Mouse (Mus musculus) embryonic facial prominence, embryonic 11.5 days (tissue): Measurements from ENCODE around the gene Nfix. TPM values are rescaled to one million over a fixed set of nuclear protein-coding genes. Genes with fewer than 3 reads are reported as not detected.

Source experiments
- ATAC-seq: fragments of 200-750 bp; cut with Nextera tagmentation; replicated peaks from 2 replicates; pipeline ENCODE4 v1.8.0; 2017; ENCODE audit warnings: low read depth; ENCODE audit not compliant: insufficient number of reproducible peaks, low FRiP score, low TSS enrichment
- DNase-seq: peaks from one replicate; pipeline ENCODE4 v3.0.0-alpha.2; 2015; ENCODE audit warnings: low spot score
- H3K27ac ChIP-seq: fragments of 300-500 bp; sonication (generic); replicated peaks from 2 replicates; pipeline ENCODE4 v1.5.1; 2014; ENCODE audit warnings: mild to moderate bottlenecking, low read depth, low read length, control low read depth
- H3K27me3 ChIP-seq: fragments of 300-500 bp; sonication (generic); 2 replicates; pipeline ENCODE4 v1.6.1; 2014; ENCODE audit warnings: mild to moderate bottlenecking, low read length, moderate library complexity, mixed read lengths; ENCODE audit not compliant: control insufficient read depth, insufficient read depth
- H3K36me3 ChIP-seq: fragments of 300-500 bp; sonication (generic); replicated peaks from 2 replicates; pipeline ENCODE4 v1.6.1; 2014; ENCODE audit warnings: low read depth, mild to moderate bottlenecking, low read length, moderate library complexity, mixed read lengths; ENCODE audit not compliant: control insufficient read depth, insufficient read depth
- H3K4me1 ChIP-seq: fragments of 300-500 bp; sonication (generic); 2 replicates; pipeline ENCODE4 v1.6.1; 2014; ENCODE audit warnings: low read length, mixed read lengths; ENCODE audit not compliant: control insufficient read depth, insufficient read depth
- H3K4me2 ChIP-seq: fragments of 300-500 bp; sonication (generic); 2 replicates; pipeline ENCODE4 v1.6.1; 2014; ENCODE audit warnings: low read depth, mild to moderate bottlenecking, control low read depth, low read length, moderate library complexity
- H3K4me3 ChIP-seq: fragments of 300-500 bp; sonication (generic); 2 replicates; pipeline ENCODE4 v1.5.1; 2014; ENCODE audit warnings: low read depth, low read length, control low read depth
- H3K9ac ChIP-seq: fragments of 300-500 bp; sonication (generic); replicated peaks from 2 replicates; pipeline ENCODE4 v1.6.1; 2014; ENCODE audit warnings: mild to moderate bottlenecking, control low read depth, low read length
- H3K9me3 ChIP-seq: fragments of 300-500 bp; sonication (generic); replicated peaks from 2 replicates; pipeline ENCODE4 v1.6.1; 2016; ENCODE audit warnings: mild to moderate bottlenecking, low read length, inconsistent platforms, mixed read lengths; ENCODE audit not compliant: control insufficient read depth
- WGBS: fragments of 180-500 bp; shearing (Covaris S2); extraction: QIAGEN DNeasy Blood & Tissue Kit; methylation state at CpG from one replicate; pipeline ENCODE4 v1.1.7; 2014; 5-methylcytosine and 5-hydroxymethylcytosine counted together
- polyA plus RNA-seq: library from polyadenylated mRNA; unstranded; fragments of >200 nt; fragmentation: Nextera tagmentation; extraction: Ambion mirVana; gene quantifications from 2 replicates; pipeline ENCODE4 v1.2.1, GENCODE M21; 2014

Gene Nfix
- polyA plus RNA-seq, 1 experiment from 2014 or later = 6.8 TPM

GRCm38 (mm10) chr8:84789345-84789744 is 10.8 kb downstream of the Nfix start:
- H3K9ac ChIP-seq = no peak overlapping the region
- WGBS = 51% methylated on average over 5 of the region's 5 CpGs
- no peak overlapping the region for H3K4me3 ChIP-seq
- H3K4me2 ChIP-seq = no peak overlapping the region
- no peak overlapping the region for H3K27ac ChIP-seq
- ATAC-seq (no peak), DNase-seq (no peak)
- no peaks in the 10 kb centered on the region for H3K36me3 ChIP-seq
- no peaks in the 10 kb centered on the region for H3K4me1 ChIP-seq
- no peaks in the 10 kb centered on the region for H3K9me3 ChIP-seq
- peaks cover 93% of the 10 kb centered on the region for H3K27me3 ChIP-seq

- H3K27me3 ChIP-seq = peaks cover 93% of the 10 kb centered on the region
- no peaks in the 10 kb centered on the region for H3K36me3 ChIP-seq
- no peaks in the 10 kb centered on the region for H3K9me3 ChIP-seq
- H3K27ac ChIP-seq = no peak overlapping the region
- H3K4me2 ChIP-seq = no peak overlapping the region
- DNase-seq (no peak), ATAC-seq (no peak)
- H3K4me1 ChIP-seq = no peaks in the 10 kb centered on the region
- no peak overlapping the region for H3K4me3 ChIP-seq
- 9% methylated on average over 11 of the region's 11 CpGs for WGBS
- H3K9ac ChIP-seq = no peak overlapping the region
These were observed 11.2 kb downstream of the Nfix start for GRCm38 (mm10) chr8:84788896-84789295.

- Histone ChIP-seq H3K4me2 (no peak overlapping the region), H3K4me1 (no peaks in the 10 kb centered on the region), H3K4me3 (no peak overlapping the region), H3K27ac (no peak overlapping the region), H3K9ac (no peak overlapping the region), H3K36me3 (no peaks in the 10 kb centered on the region), H3K9me3 (no peaks in the 10 kb centered on the region), H3K27me3 (peaks cover 89% of the 10 kb centered on the region)
- 2% methylated on average over 14 of the region's 14 CpGs for WGBS
- ATAC-seq = no peak
- DNase-seq = no peak
These were observed 12.4 kb downstream of the Nfix start for GRCm38 (mm10) chr8:84787523-84788302.

GRCm38 (mm10) chr8:84786801-84787467 is 13.2 kb downstream of the Nfix start:
- Histone ChIP-seq H3K36me3 (no peaks in the 10 kb centered on the region), H3K27ac (no peak overlapping the region), H3K9ac (no peak overlapping the region), H3K4me2 (no peak overlapping the region), H3K4me1 (no peaks in the 10 kb centered on the region), H3K27me3 (peaks cover 89% of the 10 kb centered on the region), H3K9me3 (no peaks in the 10 kb centered on the region), H3K4me3 (no peak overlapping the region)
- WGBS = 3% methylated on average over 11 of the region's 11 CpGs
- DNase-seq (no peak), ATAC-seq (no peak)

GRCm38 (mm10) chr8:84785756-84786677 is 14.1 kb downstream of the Nfix start:
- H3K27ac ChIP-seq = no peak overlapping the region
- DNase-seq (no peak), ATAC-seq (no peak)
- H3K9ac ChIP-seq = no peak overlapping the region
- H3K4me3 ChIP-seq = no peak overlapping the region
- H3K4me1 ChIP-seq = peaks cover 2% of the 10 kb centered on the region
- peaks cover 89% of the 10 kb centered on the region for H3K27me3 ChIP-seq
- H3K4me2 ChIP-seq = no peak overlapping the region
- H3K36me3 ChIP-seq = no peaks in the 10 kb centered on the region
- under 1% methylated on average over 38 of the region's 38 CpGs for WGBS
- no peaks in the 10 kb centered on the region for H3K9me3 ChIP-seq

GRCm38 (mm10) chr8:84785506-84785755 is 14.7 kb downstream of the Nfix start:
- H3K27me3 ChIP-seq = peaks cover 87% of the 10 kb centered on the region
- H3K4me3 ChIP-seq = no peak overlapping the region
- H3K4me2 ChIP-seq = no peak overlapping the region
- ATAC-seq (no peak), DNase-seq (no peak)
- under 1% methylated on average over 11 of the region's 11 CpGs for WGBS
- H3K9ac ChIP-seq = no peak overlapping the region
- peaks cover 2% of the 10 kb centered on the region for H3K4me1 ChIP-seq
- no peaks in the 10 kb centered on the region for H3K9me3 ChIP-seq
- no peak overlapping the region for H3K27ac ChIP-seq
- H3K36me3 ChIP-seq = no peaks in the 10 kb centered on the region

- ATAC-seq = no peak
- Histone ChIP-seq H3K9ac (no peak overlapping the region), H3K4me2 (no peak overlapping the region), H3K4me1 (peaks cover 2% of the 10 kb centered on the region), H3K36me3 (no peaks in the 10 kb centered on the region), H3K27me3 (peaks cover 82% of the 10 kb centered on the region), H3K27ac (no peak overlapping the region), H3K9me3 (no peaks in the 10 kb centered on the region), H3K4me3 (no peak overlapping the region)
- under 1% methylated on average over 48 of the region's 48 CpGs for WGBS
- DNase-seq = no peak
These were observed 15.3 kb downstream of the Nfix start for GRCm38 (mm10) chr8:84784681-84785505.
